Mouse (Mus musculus): ENCODE results near the gene Atp6v0e2.

DNA sequence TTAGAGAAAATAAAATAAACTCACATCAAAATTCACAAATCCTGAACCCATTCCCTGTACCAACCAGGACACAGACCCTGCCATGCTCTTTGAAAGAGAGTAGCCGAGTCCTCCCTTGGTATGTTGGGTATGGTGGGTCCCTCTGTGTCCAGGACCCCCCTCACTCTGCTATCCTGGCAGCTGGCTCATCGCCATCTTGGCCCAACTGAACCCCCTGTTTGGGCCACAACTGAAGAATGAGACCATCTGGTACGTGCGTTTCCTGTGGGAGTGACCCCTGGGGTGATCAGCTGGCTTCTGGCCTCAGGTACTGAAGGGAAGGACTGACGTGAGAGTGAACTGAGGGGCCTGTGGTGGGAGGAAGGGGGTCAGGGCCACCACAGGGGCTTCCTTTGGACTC, 2.4 kb downstream of the Atp6v0e2 start:
- TF ChIP-seq EP300 (IDR thresholded peaks at IDR 0.05; ENCODE audit: low read depth in 1 of 2, low read length in 2 of 2) (no peak), POLR2A (IDR thresholded peaks at IDR 0.05; ENCODE audit: control insufficient read depth in 1 of 2, insufficient read depth in 1 of 2, low read depth in 1 of 2, low read length in 2 of 2, poor library complexity in 1 of 2) (no peak), HCFC1 (IDR thresholded peaks at IDR 0.05; ENCODE audit: low read depth, low read length) (no peak), CTCF (IDR thresholded peaks at IDR 0.05 in 2 of 3, conservative IDR thresholded peaks at IDR 0.05 in 1 of 3; ENCODE audit: control insufficient read depth in 1 of 3, insufficient read depth in 1 of 3, low read depth in 2 of 3, low read length in 3 of 3, poor library complexity in 1 of 3, severe bottlenecking in 1 of 3) (no peak), SMC3 (IDR thresholded peaks at IDR 0.05; ENCODE audit: low read depth, low read length) (no peak), USF1 (IDR thresholded peaks at IDR 0.05; ENCODE audit: low read depth, low read length) (no peak), RCOR1 (IDR thresholded peaks at IDR 0.05; ENCODE audit: low read depth, low read length) (no peak), MEF2A (IDR thresholded peaks at IDR 0.05; ENCODE audit: extremely low read depth, insufficient replicate concordance, low read depth, low read length, poor library complexity, severe bottlenecking) (no peak), ZC3H11A (IDR thresholded peaks at IDR 0.05; ENCODE audit: low read depth, low read length) (no peak), TBP (IDR thresholded peaks at IDR 0.05; ENCODE audit: low read depth, low read length) (no peak), CHD2 (IDR thresholded peaks at IDR 0.05; ENCODE audit: low read length) (no peak), ETS1 (IDR thresholded peaks at IDR 0.05; ENCODE audit: low read depth, low read length) (no peak), GABPA (IDR thresholded peaks at IDR 0.05; ENCODE audit: low read depth, low read length) (no peak), MAX (IDR thresholded peaks at IDR 0.05; ENCODE audit: low read length) (no peak)
